Mouse (Mus musculus) hindbrain, embryonic 16.5 days (tissue): ENCODE data around the gene Tmem41b. TPM values are rescaled to one million over a fixed set of nuclear protein-coding genes. Genes with fewer than 3 reads are reported as not detected.
A peak's percentile ranks its signal among the peaks of the same experiment; 100 is the strongest.

Experiments
- ATAC-seq: fragments of 200-750 bp; cut with Nextera tagmentation; 2 replicates; pipeline ENCODE4 v1.8.0; 2017; ENCODE audit warnings: moderate TSS enrichment, moderate library complexity
- H3K27ac ChIP-seq: fragments of 300-500 bp; sonication (generic); 2 replicates; pipeline ENCODE4 v1.5.1; 2014; ENCODE audit warnings: low read depth, mild to moderate bottlenecking, control low read depth, low read length, moderate library complexity
- H3K27me3 ChIP-seq: fragments of 300-500 bp; sonication (generic); replicated peaks from 2 replicates; pipeline ENCODE4 v1.6.1; 2014; ENCODE audit warnings: low read length; ENCODE audit not compliant: control insufficient read depth, insufficient read depth
- H3K36me3 ChIP-seq: fragments of 300-500 bp; sonication (generic); 2 replicates; pipeline ENCODE4 v1.6.1; 2014; ENCODE audit warnings: mild to moderate bottlenecking, low read length, moderate library complexity, mixed read lengths; ENCODE audit not compliant: control insufficient read depth, insufficient read depth
- H3K4me1 ChIP-seq: fragments of 300-500 bp; sonication (generic); 2 replicates; pipeline ENCODE4 v1.6.1; 2014; ENCODE audit warnings: low read depth, low read length; ENCODE audit not compliant: control insufficient read depth, insufficient read depth
- H3K4me2 ChIP-seq: fragments of 300-500 bp; sonication (generic); 2 replicates; pipeline ENCODE4 v1.6.1; 2014; ENCODE audit warnings: mild to moderate bottlenecking, low read length, control low read depth, moderate library complexity
- H3K4me3 ChIP-seq: fragments of 300-500 bp; sonication (generic); 2 replicates; pipeline ENCODE4 v1.5.1; 2014; ENCODE audit warnings: mild to moderate bottlenecking, low read length, control low read depth, moderate library complexity
- H3K9ac ChIP-seq: fragments of 300-500 bp; sonication (generic); 2 replicates; pipeline ENCODE4 v1.6.1; 2014; ENCODE audit warnings: low read depth, mild to moderate bottlenecking, control low read depth, low read length, moderate library complexity
- H3K9me3 ChIP-seq: fragments of 300-500 bp; sonication (generic); 2 replicates; pipeline ENCODE4 v1.6.1; 2014; ENCODE audit warnings: mild to moderate bottlenecking, low read length, moderate library complexity; ENCODE audit not compliant: control insufficient read depth
- WGBS: fragments of 180-500 bp; shearing (Covaris S2); extraction: QIAGEN DNeasy Blood & Tissue Kit; methylation state at CpG from one replicate; pipeline ENCODE4 v1.1.7; 2014; 5-methylcytosine and 5-hydroxymethylcytosine counted together
- polyA plus RNA-seq: library from polyadenylated mRNA; unstranded; fragments of >200 nt; fragmentation: Nextera tagmentation; extraction: Ambion mirVana; gene quantifications from 2 replicates; pipeline ENCODE4 v1.2.1, GENCODE M21; 2015

Gene Tmem41b
- polyA plus RNA-seq, 1 experiment from 2014 or later: 65.8 TPM

- Histone ChIP-seq H3K36me3 (no peaks in the 10 kb centered on the region), H3K9me3 (no peaks in the 10 kb centered on the region), H3K4me3 (no peak overlapping the region), H3K4me1 (no peaks in the 10 kb centered on the region), H3K9ac (no peak overlapping the region), H3K4me2 (no peak overlapping the region), H3K27ac (no peak overlapping the region), H3K27me3 (no peaks in the 10 kb centered on the region)
- WGBS: 93% methylated on average over 6 of the region's 6 CpGs
- ATAC-seq: no peak
Observed at GRCm38 (mm10) chr7:110009084-110009483, 22.4 kb upstream of the Tmem41b start.

- H3K27ac ChIP-seq: no peak overlapping the region
- H3K4me1 ChIP-seq: no peaks in the 10 kb centered on the region
- no peak overlapping the region for H3K4me2 ChIP-seq
- H3K9me3 ChIP-seq: no peaks in the 10 kb centered on the region
- H3K36me3 ChIP-seq: no peaks in the 10 kb centered on the region
- no peak overlapping the region for H3K4me3 ChIP-seq
- no peaks in the 10 kb centered on the region for H3K27me3 ChIP-seq
- 96% methylated on average over 1 of the region's 1 CpGs for WGBS
- no peak for ATAC-seq
- H3K9ac ChIP-seq: no peak overlapping the region
Observed at GRCm38 (mm10) chr7:110008513-110008912, 21.8 kb upstream of the Tmem41b start.

GRCm38 (mm10) chr7:110006471-110007195, 19.9 kb upstream of the Tmem41b start:
- no peaks in the 10 kb centered on the region for H3K9me3 ChIP-seq
- no peaks in the 10 kb centered on the region for H3K27me3 ChIP-seq
- 78% methylated on average over 5 of the region's 5 CpGs for WGBS
- no peak overlapping the region for H3K27ac ChIP-seq
- no peaks in the 10 kb centered on the region for H3K36me3 ChIP-seq
- H3K9ac ChIP-seq: no peak overlapping the region
- H3K4me3 ChIP-seq: no peak overlapping the region
- no peaks in the 10 kb centered on the region for H3K4me1 ChIP-seq
- ATAC-seq: no peak
- no peak overlapping the region for H3K4me2 ChIP-seq

GRCm38 (mm10) chr7:110005976-110006375, 19.2 kb upstream of the Tmem41b start:
- Histone ChIP-seq H3K9me3 (no peaks in the 10 kb centered on the region), H3K27ac (no peak overlapping the region), H3K27me3 (no peaks in the 10 kb centered on the region), H3K4me2 (no peak overlapping the region), H3K36me3 (no peaks in the 10 kb centered on the region), H3K4me3 (no peak overlapping the region), H3K9ac (no peak overlapping the region), H3K4me1 (no peaks in the 10 kb centered on the region)
- no peak for ATAC-seq

- WGBS: 17% methylated on average over 20 of the region's 20 CpGs
- no peaks in the 10 kb centered on the region for H3K9me3 ChIP-seq
- peak; percentile 72 for ATAC-seq
Observed at GRCm38 (mm10) chr7:110002968-110003367, 16.2 kb upstream of the Tmem41b start.

GRCm38 (mm10) chr7:110002092-110002491, 15.4 kb upstream of the Tmem41b start:
- no peaks in the 10 kb centered on the region for H3K27me3 ChIP-seq
- H3K9me3 ChIP-seq: no peaks in the 10 kb centered on the region
- no peak for ATAC-seq
- no peak overlapping the region for H3K27ac ChIP-seq
- no peak overlapping the region for H3K9ac ChIP-seq
- H3K36me3 ChIP-seq: no peaks in the 10 kb centered on the region
- H3K4me3 ChIP-seq: no peak overlapping the region
- no peak overlapping the region for H3K4me2 ChIP-seq
- H3K4me1 ChIP-seq: no peaks in the 10 kb centered on the region

More at GRCm38 (mm10) chr7:110002968-110003367, 16.2 kb upstream of the Tmem41b start:
- Histone ChIP-seq H3K27me3 (no peaks in the 10 kb centered on the region), H3K27ac (no peak overlapping the region), H3K9ac (peak overlapping the region; percentile 36), H3K4me2 (peak overlapping the region; percentile 55), H3K4me3 (peak overlapping the region; percentile 30), H3K4me1 (no peaks in the 10 kb centered on the region), H3K36me3 (no peaks in the 10 kb centered on the region)

GRCm38 (mm10) chr7:109998388-109998787, 11.7 kb upstream of the Tmem41b start:
- WGBS: 87% methylated on average over 4 of the region's 4 CpGs
- no peak overlapping the region for H3K4me2 ChIP-seq
- H3K27ac ChIP-seq: no peak overlapping the region
- H3K4me3 ChIP-seq: no peak overlapping the region
- no peaks in the 10 kb centered on the region for H3K9me3 ChIP-seq
- H3K27me3 ChIP-seq: no peaks in the 10 kb centered on the region
- ATAC-seq: no peak
- H3K4me1 ChIP-seq: no peaks in the 10 kb centered on the region; the same call in 1 of the 2 replicates
- H3K9ac ChIP-seq: no peak overlapping the region
- H3K36me3 ChIP-seq: no peaks in the 10 kb centered on the region

GRCm38 (mm10) chr7:109993157-109993959, 6.6 kb upstream of the Tmem41b start:
- ATAC-seq: peak; percentile 81
- Histone ChIP-seq H3K27ac (no peak overlapping the region), H3K4me2 (no peak overlapping the region), H3K4me3 (no peak overlapping the region), H3K4me1 (no peaks in the 10 kb centered on the region; the same call in 1 of the 2 replicates), H3K27me3 (no peaks in the 10 kb centered on the region), H3K9ac (no peak overlapping the region), H3K36me3 (no peaks in the 10 kb centered on the region), H3K9me3 (no peaks in the 10 kb centered on the region)
- 46% methylated on average over 2 of the region's 2 CpGs for WGBS

GRCm38 (mm10) chr7:109991286-109991685, 4.6 kb upstream of the Tmem41b start:
- no peaks in the 10 kb centered on the region for H3K27me3 ChIP-seq
- H3K4me3 ChIP-seq: no peak overlapping the region
- no peaks in the 10 kb centered on the region for H3K36me3 ChIP-seq
- H3K4me1 ChIP-seq: no peaks in the 10 kb centered on the region; the same call in 1 of the 2 replicates
- H3K27ac ChIP-seq: no peak overlapping the region
- H3K9me3 ChIP-seq: no peaks in the 10 kb centered on the region
- ATAC-seq: no peak
- WGBS: 96% methylated on average over 1 of the region's 1 CpGs
- no peak overlapping the region for H3K9ac ChIP-seq
- H3K4me2 ChIP-seq: no peak overlapping the region
